Mouse (Mus musculus): ENCODE results near the gene Wdfy4. TPM values are rescaled to one million over a fixed set of nuclear protein-coding genes. Genes with fewer than 3 reads are reported as not detected.

Gene Wdfy4
- polyA plus RNA-seq (2015; fragmentation: Nextera tagmentation; extraction: Ambion mirVana): 0.14 and 1.1 TPM in 2 replicates

- ATAC-seq (ENCODE audit: low FRiP score): no peak
- Histone ChIP-seq H3K27ac (replicated peaks) (no peak within 1 kb of the TSS), H3K4me3 (replicated peaks) (no peak within 1 kb of the TSS), H3K9me3 (replicated peaks) (no peaks in the 10 kb centered on the region), H3K36me3 (no peaks in the 10 kb centered on the region), H3K27me3 (replicated peaks) (no peaks in the 10 kb centered on the region), H3K4me1 (no peaks in the 10 kb centered on the region), H3K4me2 (no peak within 1 kb of the TSS), H3K9ac (replicated peaks) (no peak within 1 kb of the TSS)
- 89% methylated on average over 11 of the region's 11 CpGs for WGBS
These were observed at the start of gene Wdfy4 for GRCm38 (mm10) chr14:33185068-33185800. Wdfy4 (minus strand) TSS chr14:33185508.

GRCm38 (mm10) chr14:33232048-33232447 lies 46.7 kb upstream of the Wdfy4 start:
- Histone ChIP-seq H3K9me3 (replicated peaks) (no peaks in the 10 kb centered on the region), H3K36me3 (no peaks in the 10 kb centered on the region), H3K4me1 (no peaks in the 10 kb centered on the region), H3K4me3 (replicated peaks) (no peak overlapping the region), H3K27ac (replicated peaks) (no peak overlapping the region), H3K4me2 (no peak overlapping the region), H3K9ac (replicated peaks) (no peak overlapping the region), H3K27me3 (replicated peaks) (no peaks in the 10 kb centered on the region)
- ATAC-seq (ENCODE audit: low FRiP score): no peak
- 72% methylated on average over 5 of the region's 5 CpGs for WGBS

- 97% methylated on average over 3 of the region's 3 CpGs for WGBS
- no peaks in the 10 kb centered on the region for H3K27me3 ChIP-seq (replicated peaks)
- H3K9me3 ChIP-seq (replicated peaks): no peaks in the 10 kb centered on the region
- no peak overlapping the region for H3K4me3 ChIP-seq (replicated peaks)
- no peak overlapping the region for H3K9ac ChIP-seq (replicated peaks)
- no peak for ATAC-seq (ENCODE audit: low FRiP score)
- no peak overlapping the region for H3K27ac ChIP-seq (replicated peaks)
- H3K4me2 ChIP-seq: no peak overlapping the region
- H3K36me3 ChIP-seq: no peaks in the 10 kb centered on the region
- no peaks in the 10 kb centered on the region for H3K4me1 ChIP-seq
These were observed 46.0 kb upstream of the Wdfy4 start for GRCm38 (mm10) chr14:33231311-33231710.

- no peak for ATAC-seq (ENCODE audit: low FRiP score)
These were observed 45.4 kb upstream of the Wdfy4 start for GRCm38 (mm10) chr14:33230672-33231071.

GRCm38 (mm10) chr14:33225235-33225634 lies 39.9 kb upstream of the Wdfy4 start:
- Histone ChIP-seq H3K9ac (replicated peaks) (no peak overlapping the region), H3K27ac (replicated peaks) (no peak overlapping the region), H3K9me3 (replicated peaks) (no peaks in the 10 kb centered on the region), H3K36me3 (no peaks in the 10 kb centered on the region), H3K27me3 (replicated peaks) (no peaks in the 10 kb centered on the region), H3K4me2 (no peak overlapping the region), H3K4me3 (replicated peaks) (no peak overlapping the region), H3K4me1 (no peaks in the 10 kb centered on the region)
- ATAC-seq (ENCODE audit: low FRiP score): no peak
- 87% methylated on average over 4 of the region's 4 CpGs for WGBS

More at GRCm38 (mm10) chr14:33230672-33231071, 45.4 kb upstream of the Wdfy4 start:
- no peak overlapping the region for H3K9ac ChIP-seq (replicated peaks)
- no peaks in the 10 kb centered on the region for H3K9me3 ChIP-seq (replicated peaks)
- no peaks in the 10 kb centered on the region for H3K36me3 ChIP-seq
- no peak overlapping the region for H3K27ac ChIP-seq (replicated peaks)
- H3K4me3 ChIP-seq (replicated peaks): no peak overlapping the region
- H3K27me3 ChIP-seq (replicated peaks): no peaks in the 10 kb centered on the region
- H3K4me1 ChIP-seq: no peaks in the 10 kb centered on the region
- 90% methylated on average over 4 of the region's 4 CpGs for whole genome bisulfite sequencing
- H3K4me2 ChIP-seq: no peak overlapping the region

DNA sequence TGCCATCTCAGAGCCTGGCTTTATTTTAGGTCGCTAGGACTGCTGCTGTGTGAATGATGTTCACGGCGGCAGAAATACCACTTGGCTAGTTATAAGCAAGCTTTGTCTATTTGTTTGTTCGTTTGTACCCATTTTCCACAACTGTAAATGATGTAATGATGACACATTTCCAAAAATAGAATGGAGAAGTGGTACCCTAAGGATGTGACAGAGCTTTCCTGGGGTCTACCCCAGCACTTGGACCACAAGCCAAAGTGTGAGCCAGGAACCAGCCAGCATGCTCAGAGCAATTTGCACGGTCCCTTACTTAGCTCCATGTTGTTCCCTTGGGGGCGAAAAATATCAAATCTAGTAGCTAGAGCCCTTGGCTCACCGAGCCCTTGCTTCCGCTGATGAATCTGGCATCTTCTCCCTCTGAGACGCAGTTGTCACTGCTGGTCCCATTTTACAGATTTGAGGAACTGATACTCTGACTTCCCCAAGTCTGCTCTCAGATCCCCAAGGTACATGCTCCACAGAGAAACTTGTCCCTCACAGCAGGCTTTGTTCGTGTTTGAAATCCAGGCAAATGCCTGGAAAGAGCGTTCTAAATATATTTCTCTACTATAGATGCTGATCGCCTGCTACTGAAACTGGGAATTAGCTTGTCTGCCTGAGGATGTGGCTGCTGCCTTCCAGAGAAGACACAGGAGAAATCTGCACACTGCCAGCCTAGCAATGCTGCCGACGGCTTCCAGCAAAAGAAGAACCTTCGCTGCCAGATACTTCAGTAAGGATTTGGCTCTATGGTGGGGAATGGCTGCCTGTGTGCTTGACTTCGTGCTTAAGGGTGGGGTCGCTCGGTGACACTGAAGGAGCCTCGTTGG lies 31.3 kb upstream of the Wdfy4 start:
- 85% methylated on average over 19 of the region's 19 CpGs for WGBS
- Histone ChIP-seq H3K4me1 (peaks cover 7% of the 10 kb centered on the region), H3K4me2 (no peak overlapping the region), H3K9ac (replicated peaks) (no peak overlapping the region), H3K27me3 (replicated peaks) (peaks cover 16% of the 10 kb centered on the region), H3K4me3 (replicated peaks) (no peak overlapping the region), H3K36me3 (no peaks in the 10 kb centered on the region), H3K9me3 (replicated peaks) (no peaks in the 10 kb centered on the region), H3K27ac (replicated peaks) (no peak overlapping the region)
- no peak for ATAC-seq (ENCODE audit: low FRiP score)

GRCm38 (mm10) chr14:33215163-33215562 lies 29.9 kb upstream of the Wdfy4 start:
- no peak overlapping the region for H3K4me3 ChIP-seq (replicated peaks)
- H3K36me3 ChIP-seq: no peaks in the 10 kb centered on the region
- H3K27me3 ChIP-seq (replicated peaks): peaks cover 16% of the 10 kb centered on the region
- peaks cover 7% of the 10 kb centered on the region for H3K4me1 ChIP-seq
- no peaks in the 10 kb centered on the region for H3K9me3 ChIP-seq (replicated peaks)
- 80% methylated on average over 1 of the region's 1 CpGs for WGBS
- no peak for ATAC-seq (ENCODE audit: low FRiP score)
- H3K4me2 ChIP-seq: no peak overlapping the region
- no peak overlapping the region for H3K27ac ChIP-seq (replicated peaks)
- no peak overlapping the region for H3K9ac ChIP-seq (replicated peaks)

GRCm38 (mm10) chr14:33214767-33215128 lies 29.4 kb upstream of the Wdfy4 start:
- peaks cover 7% of the 10 kb centered on the region for H3K4me1 ChIP-seq
- H3K9ac ChIP-seq (replicated peaks): no peak overlapping the region
- H3K27me3 ChIP-seq (replicated peaks): peaks cover 16% of the 10 kb centered on the region
- peak; percentile 32; the same call in 1 of the 2 replicates for ATAC-seq (ENCODE audit: low FRiP score)
- no peaks in the 10 kb centered on the region for H3K9me3 ChIP-seq (replicated peaks)
- WGBS: 22% methylated on average over 4 of the region's 4 CpGs
- no peak overlapping the region for H3K27ac ChIP-seq (replicated peaks)
- no peaks in the 10 kb centered on the region for H3K36me3 ChIP-seq
- H3K4me2 ChIP-seq: peak overlapping the region; percentile 59; the same call in 1 of the 2 replicates
- H3K4me3 ChIP-seq (replicated peaks): no peak overlapping the region

DNA sequence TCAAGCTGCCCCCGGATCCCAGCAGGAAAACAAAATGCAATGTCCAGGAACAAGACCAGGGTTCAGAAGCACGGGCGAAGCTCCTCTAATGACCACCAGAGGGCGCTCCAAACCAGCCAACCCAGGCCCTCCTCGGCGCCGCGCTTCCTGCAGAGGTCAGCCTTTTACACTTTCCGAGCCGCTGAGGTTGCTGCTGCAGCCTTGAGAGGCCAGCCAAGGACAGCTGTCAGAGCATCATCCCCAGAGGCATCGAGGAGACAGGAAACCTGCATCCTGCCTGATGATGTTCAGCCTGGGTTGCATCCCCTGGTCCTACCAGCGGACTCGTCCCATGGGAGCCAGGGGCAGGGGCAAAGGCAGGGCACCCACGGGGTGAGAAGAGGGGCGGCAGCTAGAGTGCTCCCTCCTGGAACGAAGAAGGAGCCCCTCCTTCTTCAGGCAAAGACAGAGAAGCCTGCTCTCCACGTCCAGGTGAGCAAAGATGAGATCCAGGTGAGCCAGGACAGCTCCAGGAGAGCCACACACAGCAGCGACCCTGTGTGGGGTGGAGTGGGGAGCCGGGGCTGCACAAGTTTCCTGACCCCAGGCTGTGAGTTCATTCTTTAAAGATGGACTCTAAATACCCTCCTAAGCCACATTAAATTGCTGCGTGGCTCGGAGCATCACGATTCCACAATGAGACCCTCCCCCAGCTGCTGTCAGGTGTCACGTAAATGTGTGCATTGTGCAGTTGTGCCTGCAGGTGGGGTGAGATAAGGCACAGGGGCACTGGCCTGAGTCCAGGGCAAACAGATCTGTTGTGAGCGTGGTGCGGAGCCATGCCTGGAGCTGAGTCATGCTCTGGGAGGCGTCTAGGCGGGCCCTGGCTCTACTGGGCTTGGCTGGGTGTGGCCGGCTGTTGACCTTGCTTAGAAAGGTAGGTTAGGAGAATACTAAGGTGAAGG lies 28.8 kb upstream of the Wdfy4 start, which contains the start of gene Arhgap22:
TSS of gene Arhgap22 (plus strand) at position 204 of the 944 bp plus-strand sequence.
- ATAC-seq (ENCODE audit: low FRiP score): peak; percentile 85
- Histone ChIP-seq H3K9ac (replicated peaks) (peak within 1 kb of the TSS; percentile 47; the same call in 1 of the 2 replicates), H3K27ac (replicated peaks) (no peak within 1 kb of the TSS), H3K4me3 (replicated peaks) (peak within 1 kb of the TSS; percentile 30), H3K36me3 (no peaks in the 10 kb centered on the region), H3K4me1 (peaks cover 7% of the 10 kb centered on the region), H3K27me3 (replicated peaks) (peaks cover 16% of the 10 kb centered on the region), H3K9me3 (replicated peaks) (no peaks in the 10 kb centered on the region), H3K4me2 (peak within 1 kb of the TSS; percentile 59)
- 18% methylated on average over 28 of the region's 28 CpGs for WGBS

DNA sequence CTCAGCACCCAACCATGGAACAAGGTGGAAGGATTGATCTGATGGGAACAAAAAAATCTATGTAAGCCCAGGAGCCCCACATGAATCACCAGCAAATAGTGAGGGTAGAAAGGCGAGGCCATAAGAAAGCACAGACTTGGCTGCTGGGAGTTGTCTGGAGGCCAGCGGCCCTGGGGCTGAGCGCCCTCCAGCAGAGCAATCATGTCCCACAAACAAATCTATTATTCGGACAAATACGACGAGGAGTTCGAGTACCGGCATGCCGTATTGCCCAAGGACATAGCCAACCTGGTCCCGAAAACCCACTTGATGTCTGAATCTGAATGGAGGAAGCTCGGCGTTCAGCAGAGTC lies 27.6 kb upstream of the Wdfy4 start:
- Histone ChIP-seq H3K27ac (replicated peaks) (no peak overlapping the region), H3K27me3 (replicated peaks) (peaks cover 23% of the 10 kb centered on the region), H3K9me3 (replicated peaks) (no peaks in the 10 kb centered on the region), H3K4me2 (no peak overlapping the region), H3K9ac (replicated peaks) (no peak overlapping the region), H3K36me3 (no peaks in the 10 kb centered on the region), H3K4me1 (peaks cover 7% of the 10 kb centered on the region), H3K4me3 (replicated peaks) (no peak overlapping the region)
- ATAC-seq (ENCODE audit: low FRiP score): no peak
- 88% methylated on average over 12 of the region's 12 CpGs for WGBS

GRCm38 (mm10) chr14:33212271-33212957 lies 27.1 kb upstream of the Wdfy4 start:
- H3K27ac ChIP-seq (replicated peaks): no peak overlapping the region
- no peaks in the 10 kb centered on the region for H3K36me3 ChIP-seq
- H3K9ac ChIP-seq (replicated peaks): no peak overlapping the region
- H3K27me3 ChIP-seq (replicated peaks): peaks cover 23% of the 10 kb centered on the region
- H3K4me1 ChIP-seq: peaks cover 7% of the 10 kb centered on the region
- WGBS: 59% methylated on average over 5 of the region's 5 CpGs
- no peak overlapping the region for H3K4me3 ChIP-seq (replicated peaks)
- no peak overlapping the region for H3K4me2 ChIP-seq
- no peak for ATAC-seq (ENCODE audit: low FRiP score)
- no peaks in the 10 kb centered on the region for H3K9me3 ChIP-seq (replicated peaks)
